Mouse (Mus musculus): ENCODE measurements around the gene Kcnma1.

Kcnma1 gene

DNA sequence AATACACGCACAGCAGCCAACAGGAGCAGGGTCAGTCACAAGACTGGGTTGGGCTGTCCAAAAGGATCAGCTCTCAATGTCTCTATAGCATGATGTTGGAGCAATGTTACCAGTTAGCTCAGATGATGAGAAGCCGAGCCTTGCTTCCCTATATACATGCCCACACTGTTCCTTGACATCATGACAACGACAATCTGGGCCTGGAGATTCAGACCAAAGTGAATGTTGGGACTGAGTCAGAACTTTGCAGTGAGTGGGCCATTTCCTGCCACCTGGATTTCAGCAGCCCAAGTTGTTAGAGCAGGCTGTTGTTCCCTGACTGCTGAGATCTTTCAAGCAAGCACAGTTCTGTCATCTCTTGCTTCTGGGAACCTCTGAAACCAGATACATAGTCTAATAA, 347.9 kb downstream of the Kcnma1 start:
- no peak for DNase-seq

DNA sequence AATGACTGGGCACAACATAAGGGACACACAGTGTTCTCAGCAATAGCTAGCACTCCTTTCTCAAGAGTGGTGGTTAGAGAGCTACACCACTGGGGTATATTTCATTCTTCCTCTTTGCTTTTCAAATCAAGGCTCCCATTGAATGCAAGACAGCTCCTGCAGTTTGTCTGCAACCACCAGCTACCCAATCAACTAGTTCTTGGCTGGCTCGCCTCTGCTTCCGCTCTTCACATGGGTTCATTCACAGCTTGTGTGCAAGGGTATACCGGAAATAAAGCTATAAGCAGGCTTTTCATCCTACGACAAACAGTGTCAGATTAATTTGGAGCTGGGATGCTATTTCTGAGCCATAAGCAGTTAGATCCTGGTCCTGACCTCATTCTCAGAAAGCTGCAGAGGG, 362.6 kb downstream of the Kcnma1 start:
- no peak for DNase-seq

DNA sequence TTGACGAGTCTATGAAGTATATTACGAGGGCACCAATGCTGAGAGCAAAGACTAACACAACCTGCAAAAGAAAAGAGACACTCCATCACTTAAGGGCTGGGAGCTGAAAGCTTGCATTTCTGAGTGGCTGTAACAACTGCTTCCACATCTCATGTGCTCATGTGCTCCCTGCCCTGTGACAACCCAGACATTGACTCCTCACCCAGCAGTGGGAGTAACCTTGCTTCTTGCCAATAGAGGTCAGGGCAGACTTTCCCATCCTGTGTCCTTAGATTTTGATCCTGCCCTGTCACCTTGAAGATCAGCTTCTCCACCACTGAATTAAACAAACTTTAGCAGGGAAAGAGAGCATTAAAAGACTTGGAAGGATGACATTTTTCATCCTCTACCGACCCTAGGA, 364.2 kb downstream of the Kcnma1 start:
- no peak for DNase-seq

DNA sequence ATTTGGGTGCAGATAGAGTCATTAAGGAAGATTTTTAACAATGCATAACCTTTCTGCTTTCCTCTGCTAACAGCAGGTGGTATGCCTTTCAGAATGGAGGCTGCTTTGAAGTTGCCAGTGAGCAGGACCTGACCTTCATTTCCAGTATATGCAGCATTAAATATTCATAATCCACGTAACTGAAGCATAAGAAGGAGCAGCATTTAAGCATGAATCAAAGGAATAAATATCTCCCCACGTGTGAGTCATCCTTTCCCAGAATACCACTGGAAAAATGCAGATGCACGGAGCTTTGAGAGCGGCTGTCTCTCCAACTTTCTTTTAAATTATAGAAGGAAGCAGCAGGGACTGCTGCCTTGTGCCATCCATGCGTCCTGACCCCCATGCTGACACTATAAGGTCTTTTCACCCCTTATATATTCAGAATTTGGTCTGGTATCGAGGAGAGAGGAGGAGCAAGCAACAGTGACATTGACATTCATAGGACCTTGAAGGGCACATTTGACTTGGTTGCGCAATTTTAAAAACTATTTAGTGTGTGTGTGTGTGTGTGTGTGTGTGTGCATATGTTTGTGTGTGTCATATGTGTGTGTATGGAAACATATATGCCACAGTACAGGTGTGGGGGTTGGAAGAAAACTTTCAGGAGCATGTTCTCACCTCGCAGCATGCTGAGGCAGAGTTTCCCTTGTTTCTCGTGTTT, 368.8 kb downstream of the Kcnma1 start:
- DNase-seq: no peak

DNA sequence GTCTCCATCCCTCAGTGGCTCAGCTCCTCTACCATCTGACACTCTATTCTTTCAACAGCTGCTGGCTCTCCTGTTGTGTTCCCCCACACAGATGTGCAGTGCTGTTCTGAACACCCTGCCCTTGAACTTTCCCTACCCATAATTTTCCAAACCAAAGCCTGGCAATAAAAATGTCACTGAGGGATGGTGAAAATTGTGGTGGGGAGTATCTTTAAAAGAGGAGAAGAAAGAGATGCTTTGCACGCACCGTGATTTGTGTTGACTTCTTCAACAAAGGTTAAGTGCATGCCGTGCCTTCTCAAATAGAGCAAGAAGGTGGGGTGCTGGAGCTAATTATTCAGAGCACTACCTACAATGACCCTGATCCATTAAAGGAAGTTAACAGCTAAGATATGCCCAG, 371.1 kb downstream of the Kcnma1 start:
- DNase-seq: no peak

DNA sequence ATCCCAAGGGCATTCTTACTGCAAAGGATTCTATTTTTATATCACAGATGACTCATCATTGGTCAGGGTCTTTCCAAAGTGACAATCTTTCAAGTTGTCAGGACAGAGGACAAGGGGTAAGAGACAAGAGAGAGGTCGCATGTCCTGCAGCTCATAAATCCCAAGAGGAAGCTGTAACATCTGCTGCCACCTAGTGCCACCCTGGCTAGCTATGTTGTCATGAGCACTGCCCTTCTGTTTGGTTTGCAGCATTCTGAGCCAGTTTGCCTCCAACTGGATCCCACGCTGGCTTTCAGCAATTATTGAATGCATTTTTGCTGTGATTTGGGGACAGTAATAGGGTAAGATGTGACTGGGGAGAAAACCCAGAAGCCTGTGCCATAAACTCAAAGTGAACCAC, 373.6 kb downstream of the Kcnma1 start:
- no peak for DNase-seq

DNA sequence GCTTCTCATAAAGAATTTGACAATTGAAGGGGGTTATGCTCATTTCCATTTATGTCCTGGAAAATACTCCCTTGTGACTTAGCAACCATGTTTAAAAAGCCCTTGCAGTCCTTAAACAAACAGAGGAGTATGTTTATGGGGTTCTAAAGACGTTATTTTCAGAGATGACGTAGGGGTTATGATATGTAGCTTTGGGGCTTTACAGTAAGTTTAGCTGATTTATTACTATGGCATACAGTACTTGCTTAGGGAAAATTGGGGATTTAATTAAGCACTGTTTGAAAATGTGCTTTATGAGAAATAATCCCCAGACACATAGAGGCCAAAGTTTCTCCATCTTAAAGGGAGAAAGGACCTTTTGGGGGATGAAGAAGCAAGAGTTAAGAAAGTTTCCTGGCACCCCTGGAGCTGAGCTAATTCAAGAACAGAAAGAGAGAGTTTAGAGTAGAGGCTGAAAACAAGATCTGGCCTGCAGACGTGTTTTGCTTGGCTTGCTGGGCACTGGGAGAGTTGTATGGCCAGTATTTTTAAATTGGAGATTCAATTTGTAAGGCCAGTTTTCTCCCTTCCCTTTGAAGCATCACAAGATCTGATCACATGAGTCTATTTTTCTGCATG, 376.1 kb downstream of the Kcnma1 start:
- no peak for DNase-seq

DNA sequence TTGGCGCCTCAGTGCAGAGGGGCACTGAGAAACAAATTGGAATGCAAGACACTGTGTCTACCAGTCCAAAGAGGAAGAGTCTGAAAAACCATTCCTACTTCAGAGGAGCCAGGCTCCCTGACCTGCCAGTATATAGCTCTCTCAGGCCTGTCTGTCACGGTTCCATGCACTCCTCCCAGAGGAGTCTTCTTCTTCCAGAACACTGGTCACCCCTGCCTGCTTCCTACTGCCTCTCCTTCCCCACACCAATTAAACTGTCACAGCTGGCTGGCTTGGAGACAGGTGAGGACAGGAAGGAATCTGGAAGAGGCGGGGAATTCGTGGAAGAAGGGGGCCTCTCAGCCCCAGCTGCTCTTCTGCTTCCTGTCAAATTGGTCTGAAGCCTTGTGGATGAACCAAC, 378.4 kb downstream of the Kcnma1 start:
- no peak for DNase-seq

DNA sequence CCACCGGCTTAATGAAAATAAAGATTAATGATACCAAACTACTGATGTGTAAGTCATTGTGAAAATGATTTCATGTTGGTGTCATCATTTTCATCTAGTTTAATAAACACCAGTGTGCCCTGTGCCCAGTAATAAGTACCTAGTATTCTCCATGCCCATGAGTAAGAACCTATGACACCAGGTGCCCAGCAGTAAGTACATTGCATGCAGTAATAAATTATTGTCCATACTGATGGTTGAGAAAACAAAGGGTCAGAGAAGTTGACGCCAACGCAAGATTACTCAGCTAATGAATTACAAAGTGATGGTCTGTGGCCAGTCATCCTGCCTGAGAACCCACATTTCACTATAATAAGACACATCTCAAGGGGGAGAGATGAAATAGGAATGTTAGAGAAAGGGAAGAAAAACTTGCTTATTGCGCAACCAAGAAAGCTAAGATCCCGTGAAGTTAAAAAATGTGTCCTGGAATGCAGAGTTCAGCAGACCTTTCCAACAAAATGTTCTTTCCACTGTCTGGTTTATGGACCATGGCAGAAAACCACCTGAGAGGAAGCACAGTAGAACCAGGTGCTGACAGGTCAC, 381.2 kb downstream of the Kcnma1 start:
- no peak for DNase-seq

DNA sequence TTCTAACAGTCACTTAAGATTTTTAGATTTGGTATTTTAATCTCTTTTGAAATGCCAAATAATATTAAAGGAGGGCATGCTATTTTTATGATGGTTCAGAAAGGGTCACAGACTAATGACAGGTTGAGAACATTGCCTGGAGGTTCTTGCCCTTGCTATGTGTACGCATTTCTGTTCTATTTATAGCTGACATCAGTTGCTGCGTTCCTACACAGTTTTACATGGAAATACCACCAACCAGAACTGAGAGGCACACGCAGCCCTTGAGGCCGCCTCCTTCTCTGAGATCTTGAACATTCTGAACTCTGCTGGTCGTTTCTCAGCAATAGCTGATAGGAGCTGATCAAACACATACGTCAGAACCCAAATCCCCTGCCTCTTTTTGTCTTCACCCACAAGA, 387.4 kb downstream of the Kcnma1 start:
- DNase-seq: no peak

DNA sequence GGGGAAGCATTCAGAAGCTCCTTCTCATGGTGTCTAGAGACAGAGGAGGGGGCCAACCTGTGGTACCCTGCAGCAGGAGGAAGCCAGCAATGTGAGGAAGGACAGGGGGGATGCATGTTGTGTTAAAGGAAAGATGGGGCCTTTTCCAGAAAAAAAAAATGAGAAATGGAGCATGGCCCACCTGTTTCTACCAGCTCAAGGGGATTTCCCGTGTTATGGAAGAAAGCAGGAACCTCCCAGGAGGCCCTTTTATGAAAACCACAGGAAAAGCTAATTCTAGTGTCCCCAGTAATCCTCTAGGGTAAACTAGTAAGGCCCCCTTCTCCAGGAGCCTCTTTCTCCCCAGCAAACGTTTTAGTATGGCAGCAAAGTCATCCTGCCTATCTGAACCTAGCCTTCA, 388.2 kb downstream of the Kcnma1 start:
- DNase-seq: no peak

DNA sequence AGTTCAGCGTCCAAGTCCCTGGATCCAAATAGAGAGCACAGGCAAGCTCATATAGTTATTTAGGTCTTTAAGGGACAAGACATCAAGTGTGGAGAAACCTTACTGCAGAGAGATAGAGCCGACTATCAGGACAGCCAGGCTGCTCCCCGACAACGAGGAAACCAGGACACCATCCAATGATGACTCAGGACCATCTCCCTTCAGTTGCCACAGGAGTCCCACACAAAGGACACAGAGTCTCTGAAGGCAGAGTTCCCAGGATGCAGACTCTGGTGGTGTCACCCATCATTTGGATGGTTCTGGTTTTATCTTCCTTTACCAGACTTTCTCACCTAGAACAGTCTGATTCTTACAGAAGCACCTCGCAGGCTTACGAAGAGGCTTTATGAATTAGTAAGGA, 388.9 kb downstream of the Kcnma1 start:
- no peak for DNase-seq

DNA sequence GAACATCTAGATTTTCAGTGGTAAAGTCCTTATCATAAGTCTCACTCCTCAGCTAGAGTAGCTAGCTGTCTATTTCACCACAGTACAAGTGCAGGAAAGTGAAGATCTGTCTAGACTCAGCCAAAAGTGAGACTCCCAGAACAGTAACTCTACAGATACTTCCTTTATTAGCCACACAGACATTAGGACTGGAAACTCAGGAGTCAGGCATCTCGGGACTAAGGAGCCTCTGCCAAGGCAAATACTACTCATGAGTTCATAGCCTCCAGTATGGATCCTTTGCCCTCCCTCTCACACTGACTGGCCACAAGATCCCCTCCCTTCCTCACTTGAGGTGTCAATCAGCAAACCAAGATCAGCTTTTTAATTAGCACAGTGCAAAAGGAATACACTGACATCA, 389.8 kb downstream of the Kcnma1 start:
- DNase-seq: no peak

DNA sequence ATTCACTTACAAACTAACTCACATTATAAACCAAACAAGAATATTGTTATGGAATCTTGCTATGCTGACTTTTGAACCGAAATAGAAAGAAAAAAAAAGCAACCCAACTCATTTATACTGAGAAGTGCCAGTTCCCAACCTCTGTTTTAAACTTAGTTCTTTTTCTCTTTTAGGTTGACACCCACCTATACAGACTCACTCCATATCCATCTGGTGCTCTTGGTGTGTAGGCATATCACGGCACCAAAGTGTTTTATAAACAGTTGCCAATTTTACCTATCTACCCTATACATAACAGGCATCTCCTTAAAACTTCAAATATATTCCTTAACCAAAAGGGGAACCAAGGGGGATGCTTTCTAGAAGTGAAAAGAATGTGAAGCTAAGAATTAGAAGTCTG, 393.6 kb downstream of the Kcnma1 start:
- DNase-seq: no peak

DNA sequence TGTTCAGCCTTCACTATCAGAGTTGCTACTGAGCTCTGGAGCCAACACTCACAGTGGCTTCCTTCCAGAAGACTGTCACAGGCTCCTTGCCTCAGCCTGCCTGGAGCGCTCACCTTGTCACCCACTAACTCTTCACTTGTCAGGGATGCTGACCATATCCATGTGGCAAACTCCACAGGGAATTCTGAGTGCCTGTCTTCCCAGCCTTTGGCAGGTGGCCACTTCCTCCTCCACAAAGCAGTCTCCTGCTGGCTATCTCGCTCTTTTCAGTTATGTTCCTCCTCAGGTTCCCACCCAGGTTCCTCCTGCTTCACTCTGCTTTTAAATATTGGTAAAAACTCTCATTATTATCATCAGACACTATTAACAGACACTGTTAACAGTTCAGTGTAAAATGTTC, 395.3 kb downstream of the Kcnma1 start:
- DNase-seq: peak in 1 of 2 experiments; percentile 4

DNA sequence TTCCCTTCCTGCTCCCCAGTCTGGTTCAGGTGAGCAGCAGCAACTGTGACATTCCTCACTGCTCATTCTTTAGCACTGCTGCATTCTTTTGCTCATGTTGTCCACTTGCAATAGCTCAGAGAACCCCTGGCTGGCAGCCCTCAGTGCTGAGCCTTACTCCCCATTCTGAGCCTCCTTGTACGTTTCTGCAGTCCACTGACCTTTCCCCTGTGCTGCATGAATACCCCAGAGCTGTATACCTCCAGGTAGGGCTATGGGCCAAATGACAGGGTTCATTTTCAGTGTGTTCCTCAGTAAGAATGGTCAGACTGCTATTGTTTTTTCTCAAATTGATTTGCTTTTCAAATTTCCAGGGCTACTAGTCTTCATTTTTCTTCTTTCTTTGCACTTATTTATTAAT, 396.2 kb downstream of the Kcnma1 start:
- DNase-seq: no peak

DNA sequence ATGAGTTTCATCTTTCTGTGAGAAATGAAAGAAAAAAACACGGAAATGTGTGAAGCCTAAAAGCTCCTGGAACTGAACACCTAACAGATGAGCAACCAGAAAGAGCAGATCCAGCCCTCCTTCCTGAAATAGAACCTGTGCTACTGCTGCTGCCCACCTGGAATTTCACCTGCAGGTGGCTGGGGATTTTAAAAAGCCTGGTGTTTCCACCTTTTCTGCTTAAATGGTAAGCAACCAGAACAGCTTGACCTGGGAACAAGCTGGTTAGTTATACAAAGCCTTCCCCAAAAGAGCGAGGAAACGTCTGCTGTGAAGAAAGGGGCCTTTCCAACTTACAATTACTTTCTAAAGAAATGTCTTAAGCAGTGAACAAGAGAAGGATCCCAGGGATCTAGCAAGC, 404.2 kb downstream of the Kcnma1 start:
- DNase-seq: no peak

DNA sequence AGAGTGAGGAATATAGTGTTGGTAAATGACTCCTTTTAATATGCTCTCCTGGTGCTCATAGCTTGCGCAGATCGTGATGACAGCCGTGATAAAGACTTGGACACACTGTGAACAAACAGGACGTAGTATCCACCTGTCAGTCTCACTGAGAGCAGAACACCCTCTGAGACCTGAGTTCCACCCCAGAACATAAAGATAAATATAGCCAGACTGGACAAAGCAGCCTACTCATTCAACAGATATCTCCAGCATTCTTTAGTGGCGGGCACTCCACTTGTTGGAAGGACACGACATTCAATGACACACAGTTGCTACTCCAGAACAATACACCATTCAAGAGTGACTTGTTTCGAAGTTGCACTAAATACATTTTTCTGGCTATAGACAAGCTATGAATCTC, 408.6 kb downstream of the Kcnma1 start:
- no peak for DNase-seq

DNA sequence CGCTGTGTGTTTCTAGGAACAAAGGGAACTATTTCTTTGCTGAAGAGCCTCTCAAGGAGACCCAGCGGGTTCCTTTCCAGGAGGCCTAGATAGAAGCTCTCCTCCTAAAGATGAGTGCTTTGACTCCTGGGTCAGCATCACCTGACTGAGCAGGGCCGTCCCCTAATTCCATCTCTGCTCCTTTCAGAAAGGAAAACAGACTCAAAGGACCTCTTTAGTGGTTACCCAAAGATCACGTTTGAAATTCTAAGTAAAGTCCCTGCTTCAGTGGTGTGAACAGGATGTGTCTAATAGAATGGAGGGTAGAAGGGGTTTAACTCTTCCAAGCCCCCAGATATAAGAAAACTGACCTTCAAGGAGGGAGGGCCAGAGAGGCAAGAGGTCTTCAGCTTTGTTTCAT, 411.4 kb downstream of the Kcnma1 start:
- DNase-seq: no peak

DNA sequence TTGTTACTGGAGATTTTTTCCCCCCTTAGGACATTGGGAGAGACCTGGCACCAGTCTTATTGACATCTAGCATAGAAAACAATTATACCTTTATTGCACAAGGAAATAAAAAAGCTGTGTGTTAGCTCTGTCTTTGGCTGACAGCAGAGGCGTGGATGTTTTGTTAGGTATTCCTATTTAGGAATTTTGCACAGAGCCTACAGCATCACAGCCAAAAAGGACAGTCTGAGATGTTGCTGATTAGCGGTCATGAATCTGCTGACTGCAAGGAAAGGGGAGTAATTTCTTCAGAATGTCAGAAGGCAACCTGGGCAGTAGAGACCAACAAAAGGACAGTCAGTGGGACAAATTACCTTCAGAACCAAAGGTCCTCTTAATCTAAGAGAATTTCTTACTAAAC, 412.2 kb downstream of the Kcnma1 start:
- no peak for DNase-seq

DNA sequence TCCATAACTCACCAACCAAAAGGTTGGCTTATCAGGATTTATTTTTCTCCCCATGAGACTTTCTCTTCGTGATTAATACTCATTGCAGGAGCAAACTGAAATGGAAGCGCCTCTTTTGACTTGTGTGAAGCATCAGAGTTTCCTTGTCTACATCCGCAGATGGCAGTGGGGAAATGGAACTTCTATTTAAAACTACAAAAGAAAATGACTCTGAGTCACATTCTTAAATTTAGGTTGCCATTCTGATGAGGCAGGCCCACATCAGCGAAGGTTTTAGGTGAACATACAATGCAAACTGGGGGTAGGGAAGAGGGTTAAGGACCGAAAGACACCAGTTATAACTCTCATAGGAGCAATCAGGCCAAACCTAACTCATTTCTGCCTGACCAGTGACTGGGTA, 419.7 kb downstream of the Kcnma1 start:
- DNase-seq: no peak

DNA sequence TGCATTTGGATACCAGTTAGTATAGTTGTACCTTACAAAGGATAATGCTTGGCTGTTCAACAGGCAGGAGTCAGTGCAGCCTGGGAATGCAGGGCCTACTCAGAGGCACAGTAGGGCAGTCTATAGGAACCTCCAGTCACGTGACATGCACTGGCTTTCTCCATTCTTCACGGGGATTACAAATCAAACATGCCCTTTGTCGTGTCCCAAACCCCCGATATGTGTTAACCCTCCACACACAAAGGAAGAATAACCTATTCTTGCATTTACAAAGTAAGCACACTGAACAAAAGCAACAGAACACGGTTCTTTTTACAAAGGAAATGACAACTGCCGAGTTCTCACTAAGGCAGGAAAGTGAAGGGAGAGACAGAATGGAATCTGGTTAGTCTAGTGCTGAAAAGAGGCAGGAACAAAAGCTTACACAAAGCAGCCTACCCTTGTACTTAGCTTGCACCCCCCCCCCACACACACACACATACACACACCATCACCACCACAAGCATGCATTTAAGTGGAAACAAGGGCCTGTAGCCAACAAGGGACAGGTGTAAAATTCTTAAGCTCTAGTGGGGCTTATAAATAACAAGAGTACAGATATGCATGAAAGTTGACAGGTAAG, 421.4 kb downstream of the Kcnma1 start:
- no peak for DNase-seq

DNA sequence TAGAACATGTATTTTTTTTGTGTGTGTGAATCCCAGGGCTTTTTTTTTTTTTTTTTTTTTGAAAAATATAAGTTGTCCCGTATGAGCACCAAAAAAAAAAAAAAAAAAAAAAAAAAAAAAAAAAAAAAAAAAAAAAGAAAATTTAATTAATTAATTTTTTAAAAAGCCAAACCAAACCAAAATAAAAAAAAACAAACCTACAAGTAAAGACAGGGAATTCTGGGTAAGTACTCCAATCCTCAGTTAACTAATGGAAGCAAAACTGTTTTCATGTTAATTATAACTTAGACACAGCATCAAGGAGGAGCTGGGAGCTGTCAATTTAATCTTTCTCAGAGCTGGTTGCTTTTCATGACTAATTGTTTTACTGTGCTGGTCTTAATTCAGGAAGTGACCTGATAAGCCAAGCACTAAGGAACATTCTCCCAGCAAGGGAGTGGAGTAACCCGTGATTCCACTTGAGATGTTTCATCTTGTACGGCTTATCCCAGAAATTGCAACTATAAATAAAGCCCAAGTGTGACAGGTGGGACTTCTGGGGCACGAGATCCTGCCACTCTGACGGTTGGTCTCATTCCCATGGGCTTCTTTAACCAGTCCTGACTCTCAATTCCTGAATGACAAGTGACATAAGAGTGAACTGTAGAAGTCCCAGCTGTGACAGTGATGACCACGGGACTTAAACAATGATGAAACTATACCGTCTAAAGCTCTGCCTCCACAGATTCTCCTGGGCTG, 424.4 kb downstream of the Kcnma1 start:
- no peak for DNase-seq

DNA sequence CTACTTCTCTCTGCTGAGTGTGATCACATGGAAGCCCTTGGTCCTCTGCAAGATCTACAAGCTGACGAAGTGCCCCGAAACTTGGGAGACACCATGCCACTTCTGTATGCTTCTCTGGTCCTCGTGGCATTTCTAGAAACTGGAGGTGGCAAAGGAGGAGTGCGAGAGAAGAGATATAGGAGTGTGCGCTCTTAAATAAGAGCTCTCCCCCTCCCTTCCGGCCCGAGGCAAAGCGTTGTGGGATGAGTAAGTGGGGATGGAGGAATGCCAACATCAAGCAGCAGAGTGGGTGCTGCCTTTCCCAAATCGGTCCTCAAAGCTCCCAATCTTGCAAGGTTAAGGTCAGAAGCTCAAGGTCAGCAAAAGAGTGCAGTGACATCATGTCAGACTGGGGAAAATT, 426.8 kb downstream of the Kcnma1 start:
- DNase-seq: no peak

All from cerebellum, postnatal 36 days (tissue).